Mouse (Mus musculus) heart, adult 2 months (tissue): ENCODE data around the gene Ces1d. TPM values are rescaled to one million over a fixed set of nuclear protein-coding genes. Genes with fewer than 3 reads are reported as not detected.
A peak's percentile ranks its signal among the peaks of the same experiment; 100 is the strongest.

Experiments
- DNase-seq, 2 experiments: peaks; one replicate each; pipeline ENCODE4 v3.0.0; 2021
- H3K27ac ChIP-seq: fragments of 200-600 bp; 2 replicates; pipeline ENCODE4 v1.8.1; 2022
- H3K27me3 ChIP-seq: fragments of 200-500 bp; 2 replicates; pipeline ENCODE4 v1.6.1; 2012; ENCODE audit warnings: mild to moderate bottlenecking, low read length, inconsistent platforms, mixed read lengths; ENCODE audit not compliant: control insufficient read depth, insufficient read depth
- H3K36me3 ChIP-seq: fragments of 200-500 bp; 2 replicates; pipeline ENCODE4 v1.6.1; 2012; ENCODE audit warnings: low read length, inconsistent platforms; ENCODE audit not compliant: control insufficient read depth, insufficient read depth
- H3K4me1 ChIP-seq: fragments of 200-500 bp; 2 replicates; pipeline ENCODE4 v1.6.1; 2011; ENCODE audit warnings: low read length; ENCODE audit not compliant: control insufficient read depth, insufficient read depth
- H3K4me3 ChIP-seq: fragments of 200-600 bp; 2 replicates; pipeline ENCODE4 v1.8.1; 2022
- H3K79me2 ChIP-seq: fragments of 200-500 bp; replicated peaks from 2 replicates; pipeline ENCODE4 v1.6.1; 2012; ENCODE audit warnings: mild to moderate bottlenecking, inconsistent platforms, low read length, moderate library complexity, mixed read lengths; ENCODE audit not compliant: control insufficient read depth, insufficient read depth
- H3K9ac ChIP-seq: fragments of 200-500 bp; 2 replicates; pipeline ENCODE4 v1.6.1; 2012; ENCODE audit warnings: low read depth, mild to moderate bottlenecking, control low read depth, inconsistent platforms, low read length, mixed read lengths
- CTCF ChIP-seq: fragments of 200-600 bp; IDR thresholded peaks from 2 replicates; pipeline ENCODE4 v1.8.1; 2022; ENCODE audit warnings: antibody characterized with exemption, mild to moderate bottlenecking, moderate library complexity
- EP300 ChIP-seq: fragments of 200-500 bp; IDR thresholded peaks from 2 replicates; pipeline ENCODE4 v1.6.1; 2011; ENCODE audit warnings: low read depth, low read length, control low read depth; ENCODE audit not compliant: insufficient read depth
- POLR2A ChIP-seq: fragments of 200-500 bp; IDR thresholded peaks from 2 replicates; pipeline ENCODE4 v1.6.1; 2011; ENCODE audit warnings: mild to moderate bottlenecking, low read depth, low read length, control low read depth; ENCODE audit not compliant: insufficient read depth
- WGBS: fragments of 180-500 bp; shearing (Covaris S2); methylation state at CpG from one replicate; pipeline ENCODE4 v1.1.7; 2018; 5-methylcytosine and 5-hydroxymethylcytosine counted together
- intact Hi-C: fragments of 180-260 bp; cut with DNase I; formaldehyde crosslinking; loops from one replicate; pipeline ENCODE4 v1.15.1; 2025
- long read RNA-seq: library from polyadenylated mRNA; stranded (forward); transcript quantifications from one replicate; pipeline ENCODE4 v2.0.0, GENCODE M21; 2021
- polyA plus RNA-seq: library from polyadenylated mRNA; depleted of rRNA; stranded (reverse); fragments of >200 nt; gene quantifications from 2 replicates; pipeline ENCODE4 v1.2.3, GENCODE M21; 2012; rRNA removed
- total RNA-seq, 2 experiments: library from RNA; stranded (reverse); gene quantifications; 2 replicates each; pipeline ENCODE4 v1.2.3; 2021

The Ces1d gene
- total RNA-seq (100 to 1,000 TPM; 276 to 286 TPM), polyA plus RNA-seq (243 and 410 TPM in 2 replicates)
- long read RNA-seq, transcript Ces1d-201 (14 exons, 2,004 nt), result major isoform, 278 of 294 reads
- long read RNA-seq, partial matches to known transcripts, result 5 of 294 reads
- long read RNA-seq, other reads (novel, unspliced or antisense), result 10 of 294 reads

DNA sequence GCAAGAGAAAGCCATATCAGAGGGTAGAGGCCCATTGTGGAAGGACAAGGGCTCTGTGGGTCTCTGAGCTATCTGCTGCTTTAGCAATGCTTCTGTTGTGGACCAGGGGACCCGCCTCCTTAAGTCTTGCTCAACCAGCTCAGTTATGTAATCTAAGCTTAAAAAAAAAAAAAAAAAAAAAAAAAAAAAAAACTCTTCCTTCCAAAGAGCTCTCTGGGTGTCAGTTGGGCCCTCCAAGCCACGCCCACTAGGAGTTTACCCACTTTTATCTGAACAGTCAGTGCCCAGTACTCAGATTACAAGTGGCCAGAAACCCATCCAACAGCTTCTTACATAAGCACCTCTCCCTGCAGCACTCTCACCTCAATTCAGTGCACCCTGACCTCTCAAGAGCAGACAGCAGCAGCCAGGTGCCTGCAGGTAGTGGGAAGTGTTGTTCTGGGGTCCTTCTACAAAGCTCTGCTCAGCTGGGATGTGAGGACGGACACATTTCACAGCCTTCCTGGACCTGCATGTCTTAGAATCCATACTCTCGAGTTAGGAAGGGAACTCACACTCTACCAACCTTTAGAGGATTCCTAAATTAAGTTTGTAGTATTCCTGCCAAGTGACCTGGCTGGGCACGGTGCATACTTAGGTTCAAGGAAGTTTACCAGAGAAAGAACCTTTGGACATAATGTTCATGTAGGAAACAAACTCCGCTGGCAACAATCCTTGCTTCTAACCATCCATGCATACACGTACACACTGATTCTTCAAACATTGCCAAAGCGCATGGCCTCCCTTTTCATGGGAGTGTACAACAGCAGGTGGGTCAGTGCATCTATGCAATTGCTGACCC, at the start of gene Ces1d:
TSS of gene Ces1d (minus strand) at position 154 of the 841 bp plus-strand sequence.
- peak within 1 kb of the TSS; percentile 35 for H3K4me3 ChIP-seq
- no peaks in the 10 kb centered on the region for H3K79me2 ChIP-seq
- H3K4me1 ChIP-seq, result peaks cover 4% of the 10 kb centered on the region
- DNase-seq, result peak; percentile 48 to 82
- peak within 1 kb of the TSS; percentile 80 for H3K9ac ChIP-seq
- no peaks in the 10 kb centered on the region for H3K27me3 ChIP-seq
- H3K27ac ChIP-seq, result peak within 1 kb of the TSS; percentile 79
- WGBS, result 61% methylated on average over 8 of the region's 8 CpGs
- intact Hi-C loops, result loop anchor here (10.0 kb wide), 1 partner anchor 197 kb away; no protein-coding TSS in a partner anchor
- H3K36me3 ChIP-seq, result peaks cover 3% of the 10 kb centered on the region
- TF ChIP-seq POLR2A (peak; percentile 68), CTCF (no peak), EP300 (peak; percentile 70)

DNA sequence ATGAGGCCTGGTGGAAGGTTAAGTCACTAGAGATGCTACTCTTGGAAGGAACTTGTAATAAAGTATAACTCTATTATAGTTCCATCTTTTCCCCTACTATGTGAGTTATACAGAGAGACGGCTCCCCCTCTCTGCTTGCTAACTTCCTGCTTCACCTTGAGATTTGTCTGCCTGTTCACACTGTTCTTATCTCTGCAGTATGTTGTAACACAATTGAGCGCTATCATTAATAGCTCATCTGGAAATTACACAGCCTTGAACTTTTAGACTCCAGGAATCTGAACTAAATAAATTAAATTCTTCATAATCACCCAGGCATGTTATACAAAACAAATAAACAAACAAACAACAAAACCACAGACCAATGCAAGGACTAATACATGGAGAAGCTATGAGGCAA, 48.4 kb upstream of the Ces1d start:
- no peak overlapping the region for H3K4me3 ChIP-seq
- WGBS, result 54% methylated on average over 2 of the region's 2 CpGs
- H3K36me3 ChIP-seq, result no peaks in the 10 kb centered on the region
- H3K79me2 ChIP-seq, result no peaks in the 10 kb centered on the region
- H3K27ac ChIP-seq, result no peak overlapping the region
- DNase-seq, result no peak
- TF ChIP-seq EP300 (no peak), POLR2A (no peak), CTCF (no peak)
- H3K9ac ChIP-seq, result no peak overlapping the region
- H3K27me3 ChIP-seq, result no peaks in the 10 kb centered on the region
- no peaks in the 10 kb centered on the region; the same call in 1 of the 2 replicates for H3K4me1 ChIP-seq
- intact Hi-C loops, result no loop called here

DNA sequence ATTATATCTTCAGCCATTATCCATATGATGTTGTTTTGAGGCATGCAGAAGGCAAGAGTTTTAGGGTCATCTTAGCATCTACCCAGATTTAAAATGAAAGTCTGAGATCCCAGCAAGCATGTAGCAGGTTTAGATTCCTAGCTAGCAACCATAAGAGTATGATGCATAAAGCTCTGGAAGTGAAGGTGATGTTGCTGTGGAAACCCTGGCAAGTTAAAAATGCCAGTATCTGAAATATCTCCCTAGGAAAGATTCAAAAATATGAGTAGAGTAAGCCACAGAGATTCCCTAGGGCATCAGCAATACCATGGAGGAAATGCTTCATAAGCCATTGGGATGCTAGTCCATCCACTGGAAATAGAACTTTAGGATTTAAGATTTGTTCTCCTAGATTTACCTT, 42.2 kb upstream of the Ces1d start:
- TF ChIP-seq CTCF, result no peak
- TF ChIP-seq EP300, result no peak
- TF ChIP-seq POLR2A, result no peak
- no peaks in the 10 kb centered on the region for H3K79me2 ChIP-seq

DNA sequence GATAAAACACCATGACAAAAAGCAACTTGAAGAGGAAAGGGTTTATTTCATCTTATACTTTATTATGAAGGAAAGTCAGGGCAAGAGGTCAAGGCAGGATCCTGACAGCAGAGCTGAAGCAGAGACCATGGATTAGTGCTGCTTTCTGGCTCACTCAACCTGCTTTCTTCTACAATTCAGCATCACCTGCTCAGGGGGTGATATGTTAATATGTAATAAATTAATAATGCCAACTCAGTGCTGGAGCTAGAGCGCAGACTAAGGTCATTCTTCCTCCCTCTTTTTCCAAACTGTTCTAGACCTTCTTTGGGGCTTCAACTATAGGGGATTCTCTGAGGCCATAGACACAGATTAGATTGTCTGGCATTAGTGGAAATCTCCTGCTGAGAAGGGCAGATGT, 38.0 kb upstream of the Ces1d start:
- Histone ChIP-seq H3K79me2 (no peaks in the 10 kb centered on the region), H3K27me3 (no peaks in the 10 kb centered on the region), H3K4me1 (no peaks in the 10 kb centered on the region), H3K27ac (no peak overlapping the region), H3K4me3 (no peak overlapping the region), H3K9ac (no peak overlapping the region), H3K36me3 (no peaks in the 10 kb centered on the region)
- no peak for DNase-seq
- WGBS, result 100% methylated on average over 1 of the region's 1 CpGs
- TF ChIP-seq POLR2A, result no peak
- no peak for TF ChIP-seq CTCF
- TF ChIP-seq EP300, result no peak
- intact Hi-C loops, result no loop called here

More for the DNA sequence above, 42.2 kb upstream of the Ces1d start:
- no peaks in the 10 kb centered on the region for H3K4me1 ChIP-seq
- H3K27ac ChIP-seq, result no peak overlapping the region
- no peak overlapping the region for H3K9ac ChIP-seq
- DNase-seq, result no peak
- no peak overlapping the region for H3K4me3 ChIP-seq
- intact Hi-C loops, result no loop called here
- no peaks in the 10 kb centered on the region for H3K27me3 ChIP-seq
- no peaks in the 10 kb centered on the region for H3K36me3 ChIP-seq

DNA sequence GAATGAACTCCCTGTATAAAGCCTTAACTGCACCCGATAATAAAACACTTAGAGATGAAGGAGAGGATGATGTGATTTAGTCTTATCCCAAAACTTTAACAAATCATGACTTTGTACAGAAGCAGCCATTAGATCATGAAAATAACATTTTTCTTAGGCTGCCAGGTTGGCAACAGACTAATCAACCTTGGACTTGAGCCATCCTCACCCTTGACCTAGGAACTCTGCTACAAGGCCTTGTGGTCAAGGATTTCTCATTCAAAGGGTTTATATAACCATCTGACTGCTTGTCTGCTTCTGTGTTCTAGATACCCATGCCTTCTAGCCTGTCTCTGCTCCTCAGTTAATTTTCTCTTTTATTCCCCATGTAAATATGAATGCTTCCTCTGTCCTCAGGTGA, 37.1 kb upstream of the Ces1d start:
- no peak overlapping the region for H3K27ac ChIP-seq
- TF ChIP-seq EP300 (no peak), POLR2A (no peak), CTCF (no peak)
- H3K4me1 ChIP-seq, result no peaks in the 10 kb centered on the region
- H3K79me2 ChIP-seq, result no peaks in the 10 kb centered on the region
- H3K36me3 ChIP-seq, result no peaks in the 10 kb centered on the region
- H3K4me3 ChIP-seq, result no peak overlapping the region
- no peak for DNase-seq
- H3K9ac ChIP-seq, result no peak overlapping the region
- intact Hi-C loops, result no loop called here
- 84% methylated on average over 1 of the region's 1 CpGs for WGBS
- H3K27me3 ChIP-seq, result no peaks in the 10 kb centered on the region

DNA sequence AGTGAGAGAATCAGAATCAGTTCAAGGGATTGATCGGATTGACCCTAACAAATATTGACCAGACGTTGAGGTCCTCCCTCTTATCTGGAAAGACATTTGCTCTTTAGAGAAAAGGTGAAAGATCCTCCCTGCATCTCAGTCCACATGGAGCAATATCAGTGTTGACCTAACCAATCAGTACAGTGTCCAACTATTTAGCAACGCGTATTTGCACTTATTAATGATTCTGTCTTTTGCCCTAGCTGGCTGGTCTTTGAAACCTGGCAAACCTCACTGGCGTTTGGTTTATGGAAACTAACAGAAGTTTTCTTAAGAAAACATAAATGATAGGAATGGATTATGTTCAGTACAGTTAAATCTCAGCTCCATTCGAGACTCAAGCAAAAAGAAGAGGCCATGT, 36.4 kb upstream of the Ces1d start:
- TF ChIP-seq EP300 (no peak), CTCF (no peak), POLR2A (no peak)
- no peak for DNase-seq
- no peaks in the 10 kb centered on the region for H3K36me3 ChIP-seq
- no peaks in the 10 kb centered on the region for H3K27me3 ChIP-seq
- H3K4me3 ChIP-seq, result no peak overlapping the region
- no peak overlapping the region for H3K9ac ChIP-seq
- H3K27ac ChIP-seq, result no peak overlapping the region
- WGBS, result 76% methylated on average over 6 of the region's 6 CpGs
- intact Hi-C loops, result no loop called here
- no peaks in the 10 kb centered on the region for H3K79me2 ChIP-seq
- H3K4me1 ChIP-seq, result no peaks in the 10 kb centered on the region
